Comparison of ENCODE assay signal across 8 mouse cellular contexts in the genomic region with DNA sequence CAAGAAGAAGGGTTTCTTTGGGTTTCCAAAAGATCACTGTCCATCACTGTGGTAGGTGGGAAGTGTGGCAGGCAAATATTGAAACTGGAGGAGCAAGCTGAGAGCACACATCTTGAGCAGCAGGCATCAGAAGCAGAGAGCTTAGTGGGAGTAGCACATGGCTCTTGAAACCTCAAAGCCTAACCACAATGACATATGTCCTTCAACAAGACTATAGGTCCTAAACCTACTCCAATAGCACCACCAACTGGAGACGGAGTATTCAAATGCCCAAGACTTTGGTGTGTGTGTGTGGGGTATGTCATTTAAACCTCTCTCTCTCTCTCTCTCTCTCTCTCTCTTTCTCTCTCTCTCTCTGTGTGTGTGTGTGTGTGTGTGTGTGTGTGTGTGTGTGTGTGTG.
A peak's percentile ranks its signal among the peaks of the same experiment; 100 is the strongest.
DNase-seq lines count a peak whose midpoint lies in the region; ATAC-seq and TF ChIP-seq lines count a peak whose summit lies in the region.
"Had no signal": no experiment of that assay in that cellular context is flagged by ENCODE, and none has a peak within 500 bp of the region (broad histone marks: within the 10 kb centered on the region; RNA-seq: fewer than 3 reads in every experiment).

No protein-coding gene starts in this region.

- H3K4me3 ChIP-seq in left cerebral cortex, adult 2 months, result no peak overlapping the region
- H3K4me3 ChIP-seq: heart, embryonic 13.5 days had no signal

- peak; percentile 15 for TF ChIP-seq CTCF in left cerebral cortex, adult 2 months (IDR thresholded peaks at IDR 0.05)

- intact Hi-C loops in left cerebral cortex, adult 2 months (cut with DNase I), result loop anchor here (5.0 kb wide), 2 partner anchors 132 to 182 kb away; no protein-coding TSS in a partner anchor

- no peak overlapping the region for H3K27ac ChIP-seq in left cerebral cortex, adult 2 months

- ATAC-seq in inflammation-experienced regulatory T-cells, adult 6 months, result peak; percentile 88

- DNase-seq in left cerebral cortex, adult 2 months (ENCODE audit: extremely low spot score in 1 of 2, low spot score in 2 of 2), result no peak
- no peak for DNase-seq in left cerebral cortex, adult 11 months (ENCODE audit: low spot score)
- DNase-seq in ZHBTc4 (ENCODE audit: low read depth, low spot score), result peak; percentile 22
- peak; percentile 39 for DNase-seq in retina, embryonic 14.5 days (ENCODE audit: low spot score)
- no peak for DNase-seq in gastrocnemius, adult 8-10 months (ENCODE audit: low spot score in 2 of 2)
- no peak for DNase-seq in adrenal gland, postnatal 4 days (ENCODE audit: low spot score in 2 of 2)

Comparison
In these comparisons a context has a peak if more than half of its experiments do, and no peak if none do; other contexts are left out.
1. DNase-seq: peak in ZHBTc4 (single experiment) and retina, embryonic 14.5 days (single experiment); none in left cerebral cortex, adult 2 months (0 of 2), left cerebral cortex, adult 11 months (single experiment), gastrocnemius, adult 8-10 months (0 of 2) and adrenal gland, postnatal 4 days (0 of 2).